Mouse (Mus musculus): ENCODE measurements around the gene Acvr1. TPM values are rescaled to one million over a fixed set of nuclear protein-coding genes. Genes with fewer than 3 reads are reported as not detected.

Acvr1 gene
- 10 to 100 TPM; 24.2 to 31.8 TPM for total RNA-seq (2021)

GRCm38 (mm10) chr2:58567066-58567810, at the start of gene Acvr1, which contains the start of gene Upp2:
TSS of gene Acvr1 (minus strand) at chr2:58567157.
TSS of gene Upp2 (plus strand) at chr2:58567298.
- DNase-seq, result peak; percentile 93
- intact Hi-C loops (cut with DNase I), result loop anchor here (2.0 to 5.0 kb wide), 3 partner anchors 50 to 100 kb away; no protein-coding TSS in a partner anchor

GRCm38 (mm10) chr2:58615766-58616165, 48.8 kb upstream of the Acvr1 start:
- DNase-seq, result no peak
- intact Hi-C loops (cut with DNase I), result no loop called here

- no peak for DNase-seq
- intact Hi-C loops (cut with DNase I), result no loop called here
Observed at GRCm38 (mm10) chr2:58614851-58615250, 47.9 kb upstream of the Acvr1 start.

- DNase-seq, result no peak
- intact Hi-C loops (cut with DNase I), result no loop called here
Observed at GRCm38 (mm10) chr2:58613720-58614119, 46.8 kb upstream of the Acvr1 start.

- intact Hi-C loops (cut with DNase I), result loop anchor here (5.0 kb wide), 1 partner anchor 63 kb away; no protein-coding TSS in a partner anchor
- no peak for DNase-seq
Observed at GRCm38 (mm10) chr2:58604791-58605190, 37.8 kb upstream of the Acvr1 start.

GRCm38 (mm10) chr2:58603379-58603778, 36.4 kb upstream of the Acvr1 start:
- DNase-seq, result no peak

GRCm38 (mm10) chr2:58601382-58601781, 34.4 kb upstream of the Acvr1 start:
- no peak for DNase-seq
- intact Hi-C loops (cut with DNase I), result loop anchor here (5.0 kb wide), 1 partner anchor 66 kb away; no protein-coding TSS in a partner anchor

More at GRCm38 (mm10) chr2:58603379-58603778, 36.4 kb upstream of the Acvr1 start:
- intact Hi-C loops (cut with DNase I), result loop anchor here (5.0 kb wide), 1 partner anchor 64 kb away; no protein-coding TSS in a partner anchor

GRCm38 (mm10) chr2:58599639-58600038, 32.7 kb upstream of the Acvr1 start:
- intact Hi-C loops (cut with DNase I), result loop anchor here (5.0 kb wide), 1 partner anchor 68 kb away; no protein-coding TSS in a partner anchor

GRCm38 (mm10) chr2:58597556-58597955, 30.6 kb upstream of the Acvr1 start:
- intact Hi-C loops (cut with DNase I), result no loop called here
- DNase-seq, result no peak

More at GRCm38 (mm10) chr2:58599639-58600038, 32.7 kb upstream of the Acvr1 start:
- DNase-seq, result no peak

GRCm38 (mm10) chr2:58596774-58597342, 29.9 kb upstream of the Acvr1 start:
- intact Hi-C loops (cut with DNase I), result no loop called here
- peak; percentile 57 to 66 for DNase-seq

GRCm38 (mm10) chr2:58595350-58595749, 28.4 kb upstream of the Acvr1 start:
- DNase-seq, result peak; percentile 28 to 33
- intact Hi-C loops (cut with DNase I), result no loop called here

- no peak for DNase-seq
- intact Hi-C loops (cut with DNase I), result no loop called here
Observed at GRCm38 (mm10) chr2:58590055-58590454, 23.1 kb upstream of the Acvr1 start.

- peak; percentile 34 to 51 for DNase-seq
- intact Hi-C loops (cut with DNase I), result no loop called here
Observed at GRCm38 (mm10) chr2:58589637-58590036, 22.7 kb upstream of the Acvr1 start.

- intact Hi-C loops (cut with DNase I), result no loop called here
- no peak for DNase-seq
Observed at GRCm38 (mm10) chr2:58586311-58586710, 19.4 kb upstream of the Acvr1 start.

- intact Hi-C loops (cut with DNase I), result no loop called here
- DNase-seq, result no peak
Observed at GRCm38 (mm10) chr2:58574167-58574566, 7.2 kb upstream of the Acvr1 start.

- DNase-seq, result no peak
- intact Hi-C loops (cut with DNase I), result loop anchor here (5.0 kb wide), 2 partner anchors 52 to 98 kb away; no protein-coding TSS in a partner anchor
Observed at GRCm38 (mm10) chr2:58568841-58569645, 2.1 kb upstream of the Acvr1 start.

- intact Hi-C loops (cut with DNase I), result loop anchor here (2.0 to 5.0 kb wide), 3 partner anchors 51 to 99 kb away; no protein-coding TSS in a partner anchor
- peak in 1 of 2 experiments; percentile 37 for DNase-seq
Observed at GRCm38 (mm10) chr2:58567866-58568719, 1.1 kb upstream of the Acvr1 start.

- intact Hi-C loops (cut with DNase I), result loop anchor here (1.0 to 5.0 kb wide), 4 partner anchors 34 to 101 kb away; no protein-coding TSS in a partner anchor
- DNase-seq, result peak; percentile 75 to 76
Observed at GRCm38 (mm10) chr2:58566410-58567065, 419 bp downstream of the Acvr1 start.

GRCm38 (mm10) chr2:58566049-58566409, 928 bp downstream of the Acvr1 start:
- peak in 1 of 2 experiments; percentile 51 for DNase-seq
- intact Hi-C loops (cut with DNase I), result loop anchor here (1.0 to 5.0 kb wide), 4 partner anchors 34 to 101 kb away; no protein-coding TSS in a partner anchor
